Mouse (Mus musculus) left cerebral cortex, postnatal 14 days (tissue): ENCODE results near the gene Oxnad1. TPM values are rescaled to one million over a fixed set of nuclear protein-coding genes. Genes with fewer than 3 reads are reported as not detected.

Source experiments
- DNase-seq, 2 experiments: peaks; one replicate each; pipeline ENCODE4 v3.0.0; 2021 to 2022; ENCODE audit warnings: low spot score in 2 of 2, mixed read lengths in 1 of 2
- intact Hi-C: fragments of 180-260 bp; cut with DNase I; formaldehyde crosslinking; loops from one replicate; pipeline ENCODE4 v1.15.1; 2025
- long read RNA-seq, 2 experiments: library from polyadenylated mRNA; stranded (forward); transcript quantifications; one replicate each; pipeline ENCODE4 v2.0.0; 2021
- total RNA-seq, 2 experiments: library from RNA; stranded (reverse); gene quantifications; 2 replicates each; pipeline ENCODE4 v1.2.3; 2021

Oxnad1 gene
- 10 to 100 TPM; 12.2 to 18.5 TPM for total RNA-seq
- long read RNA-seq, experiment 1, partial matches to known transcripts: 0 of 3 reads
- long read RNA-seq, experiment 1, other reads (novel, unspliced or antisense): 1 of 3 reads
- long read RNA-seq, experiment 2, partial matches to known transcripts: 0 of 4 reads
- long read RNA-seq, experiment 2, other reads (novel, unspliced or antisense): 1 of 4 reads

GRCm38 (mm10) chr14:32084761-32085485, at the start of gene Oxnad1:
Gene Oxnad1, plus strand, starts transcription at chr14:32085374.
- no peak for DNase-seq
- intact Hi-C loops: no loop called here

GRCm38 (mm10) chr14:32036482-32036881, 48.7 kb upstream of the Oxnad1 start:
- DNase-seq: no peak
- intact Hi-C loops: no loop called here

- intact Hi-C loops: no loop called here
- DNase-seq: no peak
Measured at GRCm38 (mm10) chr14:32037661-32038252, 47.4 kb upstream of the Oxnad1 start.

DNA sequence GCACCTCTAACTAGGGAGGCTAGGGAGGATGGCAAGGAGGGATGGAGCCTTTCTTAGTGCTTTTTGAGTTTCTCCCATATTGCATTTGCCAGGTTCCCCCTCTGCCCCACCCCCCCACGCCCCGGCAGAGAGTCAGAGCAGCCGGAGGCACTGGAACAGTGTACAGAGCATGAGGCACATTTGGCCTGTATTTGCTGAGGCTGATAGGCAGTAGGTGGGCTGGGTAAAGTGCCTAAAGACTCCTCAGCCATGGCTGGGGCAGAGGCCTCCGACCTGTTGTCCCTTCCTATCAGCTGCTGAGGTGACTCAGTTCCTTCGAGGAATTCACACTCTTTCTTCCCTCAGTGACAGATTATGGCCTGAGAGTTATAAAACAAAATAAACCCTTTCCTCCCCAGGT, 43.1 kb upstream of the Oxnad1 start:
- no peak for DNase-seq

GRCm38 (mm10) chr14:32046357-32046756, 38.8 kb upstream of the Oxnad1 start:
- DNase-seq: no peak
- intact Hi-C loops: no loop called here

More for the DNA sequence above, 43.1 kb upstream of the Oxnad1 start:
- intact Hi-C loops: no loop called here

- no peak for DNase-seq
- intact Hi-C loops: no loop called here
Measured at GRCm38 (mm10) chr14:32050171-32050570, 35.0 kb upstream of the Oxnad1 start.

- intact Hi-C loops: no loop called here
- DNase-seq: no peak
Measured at GRCm38 (mm10) chr14:32053895-32054294, 31.3 kb upstream of the Oxnad1 start.

- intact Hi-C loops: no loop called here
- no peak for DNase-seq
Measured at GRCm38 (mm10) chr14:32054788-32055187, 30.4 kb upstream of the Oxnad1 start.

- DNase-seq: no peak
- intact Hi-C loops: no loop called here
Measured at GRCm38 (mm10) chr14:32055781-32056180, 29.4 kb upstream of the Oxnad1 start.

DNA sequence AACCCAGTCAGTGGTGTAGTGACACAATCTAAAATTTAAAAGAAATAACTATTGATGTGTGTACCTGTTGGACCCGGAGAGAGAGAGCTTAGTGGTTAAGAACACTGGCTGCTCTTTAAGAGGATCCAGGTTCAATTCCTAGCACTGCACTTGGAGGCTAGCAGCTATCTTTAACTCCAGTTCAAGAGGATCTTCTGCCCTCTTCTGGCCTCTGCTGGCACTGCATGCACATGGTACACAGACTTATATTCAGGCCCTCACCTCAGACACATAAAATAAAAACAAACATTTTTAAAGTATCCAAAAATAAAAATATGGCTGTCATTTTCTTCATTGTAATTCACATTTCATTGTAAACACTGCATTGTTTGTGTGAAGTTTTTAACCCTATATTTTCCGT, 28.5 kb upstream of the Oxnad1 start:
- intact Hi-C loops: no loop called here
- no peak for DNase-seq

- DNase-seq: no peak
- intact Hi-C loops: no loop called here
Measured at GRCm38 (mm10) chr14:32057664-32058063, 27.5 kb upstream of the Oxnad1 start.

GRCm38 (mm10) chr14:32061398-32061797, 23.8 kb upstream of the Oxnad1 start:
- intact Hi-C loops: no loop called here
- DNase-seq: no peak

GRCm38 (mm10) chr14:32072807-32073206, 12.4 kb upstream of the Oxnad1 start:
- intact Hi-C loops: no loop called here
- DNase-seq: no peak

DNA sequence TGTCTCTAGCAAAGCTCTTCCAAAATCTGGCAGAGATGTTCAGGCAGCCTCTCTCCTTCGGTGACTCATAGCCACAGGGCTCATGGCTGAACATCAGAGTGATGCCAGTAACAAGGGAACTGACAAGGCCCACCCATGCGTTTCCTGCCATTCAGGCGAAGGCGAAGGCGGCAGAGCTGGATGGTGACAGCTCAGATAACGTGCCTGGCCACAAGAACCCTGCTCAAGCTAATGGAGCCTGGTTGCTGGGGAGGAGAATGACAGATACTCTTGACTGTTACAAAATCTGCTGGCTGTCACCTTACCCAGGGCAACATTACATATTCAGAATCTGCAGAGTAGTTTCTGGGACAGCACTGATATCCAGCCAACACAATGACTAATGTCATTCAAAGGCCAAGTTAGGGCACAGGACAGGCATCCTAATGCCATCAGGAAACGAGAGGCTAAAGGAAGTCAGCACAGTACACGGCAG, 11.9 kb upstream of the Oxnad1 start:
- DNase-seq: peak; percentile 29 to 55
- intact Hi-C loops: no loop called here

GRCm38 (mm10) chr14:32073901-32074300, 11.3 kb upstream of the Oxnad1 start:
- intact Hi-C loops: no loop called here
- no peak for DNase-seq

DNA sequence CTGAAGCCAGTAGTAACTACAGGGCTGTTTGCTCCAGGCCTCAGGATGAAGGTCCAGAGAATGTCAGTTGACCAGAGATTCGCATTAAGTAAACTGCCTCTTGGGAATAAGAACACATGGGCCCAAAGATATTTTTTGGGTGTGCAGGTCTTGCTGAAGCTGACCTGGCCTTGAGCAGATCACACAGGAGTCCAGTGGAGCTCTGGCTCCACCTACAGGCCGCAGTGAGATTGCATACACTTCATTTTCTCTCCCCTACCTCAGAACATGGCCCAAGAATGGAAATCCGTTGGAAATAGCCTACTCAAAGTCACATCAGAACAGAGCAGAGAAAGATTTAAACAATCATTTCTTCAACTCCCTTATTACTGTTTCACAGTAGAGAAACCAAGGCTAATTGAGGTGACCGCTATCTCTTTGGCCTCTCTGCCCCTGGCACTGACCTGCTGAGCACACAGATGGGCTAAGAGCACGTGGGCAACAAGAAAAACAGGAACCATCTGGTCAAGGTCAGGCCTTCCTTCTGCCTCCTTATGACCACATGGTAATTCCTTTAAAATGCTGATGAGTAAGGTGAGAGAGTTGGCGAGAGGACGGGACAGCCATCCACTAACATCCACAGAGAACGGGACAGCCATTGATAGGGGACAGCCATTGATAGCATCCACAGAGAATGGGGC, 8.1 kb upstream of the Oxnad1 start:
- intact Hi-C loops: loop anchor here (2.0 to 5.0 kb wide), 4 partner anchors 45 to 420 kb away; no protein-coding TSS in a partner anchor
- DNase-seq: peak; percentile 50 to 72

GRCm38 (mm10) chr14:32081026-32081425, 4.1 kb upstream of the Oxnad1 start:
- intact Hi-C loops: no loop called here
- peak in 1 of 2 experiments; percentile 15 for DNase-seq

DNA sequence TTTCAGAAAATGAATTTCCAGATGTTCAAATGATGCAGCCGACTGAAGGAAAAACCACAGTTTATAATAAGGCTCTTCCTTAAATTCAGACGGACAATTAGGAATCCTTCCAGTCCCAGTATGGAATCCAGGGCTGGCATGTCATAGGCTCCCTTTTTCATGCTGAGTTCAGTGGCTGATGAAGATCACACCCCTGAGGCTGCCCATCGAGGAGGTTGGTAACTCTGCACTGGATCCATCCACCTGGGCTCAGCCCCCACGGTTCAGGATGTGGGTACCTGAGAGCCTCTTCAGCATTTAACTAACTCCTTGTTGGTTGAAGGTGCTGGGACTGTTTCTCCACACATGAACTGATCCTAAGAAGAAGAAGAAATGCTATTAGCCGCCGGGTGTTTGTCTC, 2.3 kb upstream of the Oxnad1 start:
- intact Hi-C loops: no loop called here

GRCm38 (mm10) chr14:32083466-32083865, 1.7 kb upstream of the Oxnad1 start:
- DNase-seq: no peak
- intact Hi-C loops: no loop called here

More for the DNA sequence above, 2.3 kb upstream of the Oxnad1 start:
- no peak for DNase-seq
